Mouse (Mus musculus) left cerebral cortex, postnatal 36 days (tissue): ENCODE data around the gene Syngr1. TPM values are rescaled to one million over a fixed set of nuclear protein-coding genes. Genes with fewer than 3 reads are reported as not detected.
"Not testable (repeated sequence)": the region's sequence is repeated elsewhere in the genome, so short reads cannot be mapped to it uniquely, and the experiment has no call there.

Experiments
- DNase-seq, 2 experiments: peaks; one replicate each; pipeline ENCODE4 v3.0.0; 2021 to 2022; ENCODE audit warnings: low spot score in 2 of 2, mixed read lengths in 1 of 2
- intact Hi-C: fragments of 180-260 bp; cut with DNase I; formaldehyde crosslinking; loops from one replicate; pipeline ENCODE4 v1.15.1; 2025
- total RNA-seq, 2 experiments: library from RNA; stranded (reverse); gene quantifications; 2 replicates each; pipeline ENCODE4 v1.2.3; 2021

Gene Syngr1
- total RNA-seq, 2 experiments from 2014 or later = 424 to 526 TPM

- intact Hi-C loops = no loop called here
- no peak for DNase-seq
These were observed 14.6 kb downstream of the Syngr1 start for GRCm38 (mm10) chr15:80105490-80106410.

DNA sequence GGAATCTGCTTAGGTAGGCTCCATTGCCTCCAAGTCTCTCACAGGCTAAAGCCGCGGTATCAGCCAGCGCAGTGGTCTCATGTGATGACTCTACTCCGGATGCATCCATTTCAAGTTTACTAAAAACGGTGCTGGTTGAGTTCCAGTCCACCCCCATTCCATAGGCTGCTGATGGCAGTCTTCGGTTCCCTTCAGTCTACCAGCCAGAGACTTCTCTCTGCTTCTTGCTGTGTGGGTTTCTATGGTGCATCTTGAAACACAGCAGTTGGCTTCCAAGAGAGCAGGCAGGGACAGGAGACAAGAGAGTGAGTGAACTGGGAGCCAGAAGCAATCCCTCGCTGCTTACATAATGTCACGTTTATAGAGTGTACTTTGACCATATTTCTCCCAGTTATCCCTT, 16.0 kb downstream of the Syngr1 start:
- intact Hi-C loops = no loop called here
- DNase-seq = peak in 1 of 2 experiments; percentile 49

GRCm38 (mm10) chr15:80107575-80107974, 16.4 kb downstream of the Syngr1 start:
- intact Hi-C loops = no loop called here
- DNase-seq = no peak

DNA sequence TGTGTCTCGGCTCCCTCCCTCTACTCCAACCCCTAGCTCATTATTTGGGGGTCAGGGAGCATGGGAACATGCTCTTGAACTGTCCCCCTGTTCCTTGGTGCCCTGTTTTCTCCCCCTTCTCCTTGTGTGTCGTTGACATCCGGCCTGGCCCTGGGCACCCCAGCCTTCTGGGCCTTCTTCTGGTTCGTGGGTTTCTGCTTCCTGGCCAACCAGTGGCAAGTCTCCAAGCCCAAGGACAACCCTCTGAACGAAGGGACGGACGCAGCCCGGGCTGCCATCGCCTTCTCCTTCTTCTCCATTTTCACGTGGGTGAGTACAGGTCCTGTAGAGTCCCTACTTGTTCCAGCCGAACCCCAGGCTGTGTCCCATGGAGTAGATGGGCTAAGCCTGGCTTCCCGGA, 20.3 kb downstream of the Syngr1 start:
- intact Hi-C loops = no loop called here
- no peak for DNase-seq

DNA sequence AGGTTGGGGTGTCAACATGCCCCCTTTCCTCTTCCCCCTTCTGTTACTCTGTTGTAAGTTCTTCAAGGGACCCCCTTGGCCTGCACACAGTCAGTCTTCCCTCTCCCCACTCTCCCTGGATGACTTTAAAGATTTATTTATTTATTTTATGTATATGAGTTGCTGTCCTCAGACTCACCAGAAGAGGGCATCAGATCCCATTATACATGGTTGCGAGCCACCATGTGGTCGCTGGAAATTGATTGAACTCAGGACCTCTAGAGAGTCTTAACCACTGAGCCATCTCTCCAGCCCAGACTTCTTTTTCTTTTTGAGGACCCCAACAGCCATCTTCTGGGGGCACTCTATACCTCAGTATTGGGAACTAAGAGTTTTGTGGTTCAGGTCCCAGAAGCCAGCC, 21.4 kb downstream of the Syngr1 start:
- intact Hi-C loops = no loop called here
- no peak for DNase-seq

DNA sequence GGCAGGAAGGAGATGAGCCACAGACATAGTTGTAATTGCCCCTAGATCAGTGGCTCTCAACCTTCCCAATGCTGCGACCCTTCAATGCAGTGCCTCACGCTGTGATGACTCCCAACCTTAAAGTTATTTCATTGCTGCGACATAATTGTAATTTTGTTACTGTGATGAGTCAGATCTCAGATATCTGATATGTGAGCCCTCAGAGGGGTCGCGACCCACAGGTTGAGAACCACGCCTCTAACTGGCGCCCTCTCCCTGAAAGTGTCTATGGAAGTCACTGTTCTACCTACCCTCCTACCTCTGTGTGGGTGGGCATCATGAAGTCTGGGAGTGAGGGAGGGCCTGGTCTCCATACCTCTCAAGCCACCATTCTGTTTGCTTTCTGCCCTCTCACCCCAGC, 23.3 kb downstream of the Syngr1 start:
- intact Hi-C loops = no loop called here
- no peak for DNase-seq

GRCm38 (mm10) chr15:80115256-80115655, 24.1 kb downstream of the Syngr1 start:
- no peak for DNase-seq
- intact Hi-C loops = no loop called here

- no peak for DNase-seq
- intact Hi-C loops = no loop called here
These were observed 25.0 kb downstream of the Syngr1 start for GRCm38 (mm10) chr15:80115866-80116794.

GRCm38 (mm10) chr15:80117154-80117553, 26.0 kb downstream of the Syngr1 start:
- intact Hi-C loops = no loop called here
- no peak for DNase-seq

DNA sequence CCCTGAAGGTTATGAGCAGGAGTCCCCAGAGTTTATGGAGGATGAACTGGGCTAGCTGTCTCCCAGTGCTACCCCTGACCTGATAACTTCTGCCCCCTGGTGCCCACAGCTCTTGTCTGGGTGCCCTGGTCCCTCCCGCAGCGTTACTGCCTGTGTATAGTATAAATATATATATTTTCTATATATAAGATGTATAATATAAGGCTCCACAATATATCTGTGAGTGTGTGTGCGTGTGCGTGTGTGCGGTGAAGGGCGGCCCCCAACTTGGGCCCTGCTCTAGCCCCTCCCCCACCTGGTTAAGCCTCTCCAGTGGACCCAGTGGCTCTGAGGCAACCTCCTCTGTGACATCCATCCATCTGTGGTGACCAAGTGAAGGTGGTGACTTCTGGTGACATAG, 27.9 kb downstream of the Syngr1 start:
- DNase-seq = no peak
- intact Hi-C loops = no loop called here

- DNase-seq = no peak
- intact Hi-C loops = no loop called here
These were observed 30.7 kb downstream of the Syngr1 start for GRCm38 (mm10) chr15:80121721-80122325.

DNA sequence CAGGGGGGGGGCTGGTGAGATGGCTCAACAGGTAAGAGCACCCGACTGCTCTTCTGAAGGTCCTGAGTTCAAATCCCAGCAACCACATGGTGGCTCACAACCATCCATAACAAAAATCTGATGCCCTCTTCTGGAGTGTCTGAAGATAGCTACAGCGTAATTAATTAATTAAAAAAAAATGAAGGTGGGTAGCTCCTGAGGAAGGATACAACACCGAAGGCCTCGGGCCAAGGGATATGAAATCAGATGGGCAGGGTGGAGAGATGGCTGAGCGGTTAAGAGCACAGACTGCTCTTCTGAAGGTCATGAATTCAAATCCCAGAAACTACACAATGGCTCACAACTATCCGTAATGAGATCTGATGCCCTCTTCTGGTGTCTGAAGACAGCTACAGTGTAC, 31.3 kb downstream of the Syngr1 start:
- intact Hi-C loops, DNase-seq: not testable (repeated sequence)

GRCm38 (mm10) chr15:80124651-80125050, 33.5 kb downstream of the Syngr1 start:
- intact Hi-C loops = no loop called here
- DNase-seq = no peak

DNA sequence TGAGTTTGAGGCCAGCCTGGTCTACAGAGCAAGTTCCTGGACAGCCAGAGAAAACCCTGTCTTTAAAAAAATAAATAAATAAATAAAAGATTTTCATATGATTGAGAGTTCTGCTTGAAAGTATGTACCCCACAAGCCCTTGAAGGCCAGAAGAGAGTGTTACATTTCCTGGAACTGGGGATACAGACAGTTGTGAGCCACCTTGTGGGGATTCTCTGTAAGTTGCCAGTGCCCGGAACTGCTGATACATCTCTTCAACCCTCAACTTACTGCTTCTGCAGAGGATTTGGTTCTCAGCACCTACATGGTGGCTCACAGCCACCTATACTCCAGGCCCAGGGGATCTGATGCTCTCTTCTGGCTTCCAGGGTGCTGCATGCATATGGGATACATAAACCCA, 36.1 kb downstream of the Syngr1 start:
- intact Hi-C loops = no loop called here

GRCm38 (mm10) chr15:80129982-80130381, 38.8 kb downstream of the Syngr1 start:
- intact Hi-C loops = loop anchor here (5.0 to 10.0 kb wide), 2 partner anchors 97 to 575 kb away; no protein-coding TSS in a partner anchor
- DNase-seq = no peak

More for the DNA sequence above, 36.1 kb downstream of the Syngr1 start:
- DNase-seq = no peak

GRCm38 (mm10) chr15:80130689-80131088, 39.6 kb downstream of the Syngr1 start:
- DNase-seq = no peak
- intact Hi-C loops = loop anchor here (5.0 to 10.0 kb wide), 2 partner anchors 97 to 574 kb away; no protein-coding TSS in a partner anchor

DNA sequence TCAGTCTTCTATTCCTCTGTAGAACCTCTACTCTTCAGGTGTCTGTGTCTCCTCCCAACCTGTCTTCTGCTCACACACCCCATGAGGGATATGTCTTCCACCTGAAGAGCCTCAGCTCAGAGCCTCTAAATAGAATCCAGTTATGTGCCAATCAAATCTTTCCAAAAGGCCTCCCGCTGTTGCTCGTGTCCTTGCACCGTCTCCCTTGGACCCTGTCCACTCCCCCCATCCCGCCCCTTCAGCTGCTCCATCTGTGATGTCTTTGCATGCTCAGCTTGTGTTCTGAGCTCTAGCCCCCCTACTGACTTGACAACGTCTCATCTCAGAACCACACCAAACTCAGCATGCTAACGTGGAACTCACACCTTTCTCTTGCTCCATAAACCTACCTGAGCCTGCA, 40.3 kb downstream of the Syngr1 start:
- no peak for DNase-seq
- intact Hi-C loops = loop anchor here (5.0 to 10.0 kb wide), 2 partner anchors 96 to 573 kb away; no protein-coding TSS in a partner anchor

GRCm38 (mm10) chr15:80132452-80132851, 41.3 kb downstream of the Syngr1 start:
- intact Hi-C loops = loop anchor here (5.0 to 10.0 kb wide), 2 partner anchors 95 to 572 kb away; no protein-coding TSS in a partner anchor
- DNase-seq = no peak

- intact Hi-C loops = loop anchor here (5.0 to 10.0 kb wide), 2 partner anchors 94 to 572 kb away; no protein-coding TSS in a partner anchor
- DNase-seq = peak; percentile 92 to 94
These were observed 42.0 kb downstream of the Syngr1 start, which contains the start of gene Tab1 for GRCm38 (mm10) chr15:80132993-80133586. Gene Tab1 (plus strand): TSS chr15:80133127.
